Mouse (Mus musculus) thymus, adult 2 months (tissue): Measurements from ENCODE around the gene Fgf18.

ENCODE experiments used
- CTCF ChIP-seq: fragments of 200-500 bp; IDR thresholded peaks from 2 replicates; pipeline ENCODE4 v1.5.1; 2012; ENCODE audit warnings: mild to moderate bottlenecking, control low read depth, low read length, moderate library complexity, borderline replicate concordance; ENCODE audit not compliant: control insufficient read depth, poor library complexity, insufficient read depth; ENCODE audit errors: extremely low read depth
- POLR2A ChIP-seq: fragments of 200-500 bp; IDR thresholded peaks from 2 replicates; pipeline ENCODE4 v1.6.1; 2012; ENCODE audit warnings: mild to moderate bottlenecking, low read length, control low read depth, moderate library complexity; ENCODE audit not compliant: control insufficient read depth, poor library complexity, insufficient read depth; ENCODE audit errors: extremely low read depth

DNA sequence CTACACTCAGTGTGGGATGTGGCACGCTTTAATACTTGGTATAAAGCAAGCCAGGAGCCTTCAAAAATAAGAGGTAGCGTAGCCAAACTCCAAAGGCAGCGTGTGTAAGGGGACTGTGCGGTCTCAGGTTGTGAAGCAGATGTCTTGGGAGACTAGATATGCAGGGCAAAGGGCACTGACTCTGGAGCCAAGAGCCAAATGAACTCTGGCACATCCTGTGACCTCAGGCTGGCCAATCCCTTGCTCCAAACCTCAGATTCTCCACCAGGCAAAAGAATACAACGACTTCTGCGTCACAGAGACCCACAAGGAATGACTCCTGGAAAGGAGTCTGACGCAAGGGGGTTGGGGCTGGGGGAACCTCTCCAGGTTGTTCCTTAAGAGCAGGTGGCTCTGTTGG, 28.1 kb downstream of the Fgf18 start:
- TF ChIP-seq CTCF: no peak
- TF ChIP-seq POLR2A: no peak
